Mouse (Mus musculus) MEL (cell line): ENCODE results near the gene Cavin3. TPM values are rescaled to one million over a fixed set of nuclear protein-coding genes. Genes with fewer than 3 reads are reported as not detected.

Experiments
- DNase-seq: peaks from one replicate; pipeline ENCODE4 v3.0.0; 2011; ENCODE audit warnings: low read depth, low spot score
- H3K27ac ChIP-seq: 2 replicates; pipeline ENCODE4 v1.5.1; 2012; ENCODE audit warnings: low read depth, mild to moderate bottlenecking, control low read depth, low read length, moderate library complexity; ENCODE audit not compliant: control insufficient read depth
- H3K27me3 ChIP-seq, 2 experiments: fragments of 150-350 bp in 1 of 2; sonication (generic) in 1 of 2; 2 replicates each; pipeline ENCODE4 v1.6.1; 2012; ENCODE audit warnings: low read length in 2 of 2, mild to moderate bottlenecking in 2 of 2, improper control_type of control experiment in 1 of 2, moderate library complexity in 1 of 2; ENCODE audit not compliant: insufficient read depth in 2 of 2, control insufficient read depth in 1 of 2
- H3K36me3 ChIP-seq, 2 experiments: 2 replicates each; pipeline ENCODE4 v1.6.1; 2012 to 2014; ENCODE audit warnings: low read length in 2 of 2, improper control_type of control experiment in 1 of 2, inconsistent platforms in 1 of 2, mild to moderate bottlenecking in 1 of 2; ENCODE audit not compliant: insufficient read depth in 2 of 2, control insufficient read depth in 1 of 2
- H3K4me1 ChIP-seq, 2 experiments: fragments of 150-350 bp in 1 of 2; sonication (generic) in 1 of 2; 2 replicates each; pipeline ENCODE4 v1.6.1; 2012; ENCODE audit warnings: low read length in 2 of 2, improper control_type of control experiment in 1 of 2, mild to moderate bottlenecking in 1 of 2; ENCODE audit not compliant: insufficient read depth in 2 of 2, control insufficient read depth in 1 of 2
- H3K4me3 ChIP-seq, 2 experiments: fragments of 150-350 bp in 1 of 2; sonication (generic) in 1 of 2; 2 replicates each; pipeline ENCODE4 v1.5.1; 2012; ENCODE audit warnings: low read depth in 2 of 2, low read length in 2 of 2, mild to moderate bottlenecking in 2 of 2, moderate library complexity in 2 of 2, control low read depth in 1 of 2, improper control_type of control experiment in 1 of 2; ENCODE audit not compliant: control insufficient read depth in 1 of 2, insufficient read depth in 1 of 2
- H3K79me2 ChIP-seq: 2 replicates; pipeline ENCODE4 v1.6.1; 2012; ENCODE audit warnings: mild to moderate bottlenecking, low read length, moderate library complexity; ENCODE audit not compliant: control insufficient read depth, poor library complexity, insufficient read depth
- H3K9ac ChIP-seq: 2 replicates; pipeline ENCODE4 v1.6.1; 2012; ENCODE audit warnings: low read depth, mild to moderate bottlenecking, control low read depth, low read length, moderate library complexity; ENCODE audit not compliant: control insufficient read depth, poor library complexity, severe bottlenecking
- H3K9me3 ChIP-seq: fragments of 150-350 bp; sonication (generic); replicated peaks from 2 replicates; pipeline ENCODE4 v1.6.1; 2012; ENCODE audit warnings: mild to moderate bottlenecking, low read length, improper control_type of control experiment, moderate library complexity; ENCODE audit not compliant: insufficient read depth
- CHD2 ChIP-seq: IDR thresholded peaks from 2 replicates; pipeline ENCODE4 v1.6.1; 2011; ENCODE audit warnings: low read length, improper control_type of control experiment
- CTCF ChIP-seq, 3 experiments: IDR thresholded peaks in 2 of 3; conservative IDR thresholded peaks in 1 of 3; 2 replicates each; pipeline ENCODE4 v1.5.1; 2011 to 2012; ENCODE audit warnings: low read length in 3 of 3, low read depth in 2 of 3, mild to moderate bottlenecking in 2 of 3, improper control_type of control experiment in 1 of 3, inconsistent platforms in 1 of 3, mixed read lengths in 1 of 3, moderate library complexity in 1 of 3; ENCODE audit not compliant: control insufficient read depth in 1 of 3, insufficient read depth in 1 of 3, poor library complexity in 1 of 3, severe bottlenecking in 1 of 3
- E2F4 ChIP-seq: IDR thresholded peaks from 2 replicates; pipeline ENCODE4 v1.6.1; 2011; ENCODE audit warnings: low read depth, low read length, improper control_type of control experiment, borderline replicate concordance
- ELF1 ChIP-seq: IDR thresholded peaks from 2 replicates; pipeline ENCODE4 v1.6.1; 2014; ENCODE audit warnings: low read depth, mild to moderate bottlenecking, inconsistent platforms, low read length, improper control_type of control experiment, moderate library complexity
- ETS1 ChIP-seq: IDR thresholded peaks from 2 replicates; pipeline ENCODE4 v1.6.1; 2012; ENCODE audit warnings: low read depth, mild to moderate bottlenecking, inconsistent platforms, low read length, improper control_type of control experiment, moderate library complexity
- JUND ChIP-seq: IDR thresholded peaks from 2 replicates; pipeline ENCODE4 v1.6.1; 2011; ENCODE audit warnings: low read depth, mild to moderate bottlenecking, improper control_type of control experiment, low read length
- MAX ChIP-seq: IDR thresholded peaks from 2 replicates; pipeline ENCODE4 v1.6.1; 2011; ENCODE audit warnings: low read length, improper control_type of control experiment
- MYB ChIP-seq: IDR thresholded peaks from 2 replicates; pipeline ENCODE4 v1.6.1; 2011; ENCODE audit warnings: mild to moderate bottlenecking, low read depth, low read length, improper control_type of control experiment
- MYC ChIP-seq: IDR thresholded peaks from 2 replicates; pipeline ENCODE4 v1.6.1; 2011; ENCODE audit warnings: low read depth, mild to moderate bottlenecking, low read length, improper control_type of control experiment, moderate library complexity
- RAD21 ChIP-seq: IDR thresholded peaks from 2 replicates; pipeline ENCODE4 v1.6.1; 2011; ENCODE audit warnings: mild to moderate bottlenecking, low read depth, low read length, improper control_type of control experiment
- RCOR1 ChIP-seq: IDR thresholded peaks from 2 replicates; pipeline ENCODE4 v1.6.1; 2012; ENCODE audit warnings: low read depth, mild to moderate bottlenecking, inconsistent platforms, low read length, improper control_type of control experiment
- SMC3 ChIP-seq: IDR thresholded peaks from 2 replicates; pipeline ENCODE4 v1.6.1; 2011; ENCODE audit warnings: low read depth, low read length, improper control_type of control experiment
- TAL1 ChIP-seq: IDR thresholded peaks from 2 replicates; pipeline ENCODE4 v1.6.1; 2012; ENCODE audit warnings: mild to moderate bottlenecking, inconsistent platforms, low read length, moderate library complexity, mixed read lengths
- TBP ChIP-seq: IDR thresholded peaks from 2 replicates; pipeline ENCODE4 v1.8.0; 2011; ENCODE audit warnings: low read depth, low read length, improper control_type of control experiment
- USF1 ChIP-seq: IDR thresholded peaks from 2 replicates; pipeline ENCODE4 v1.6.1; 2014; ENCODE audit warnings: low read depth, mild to moderate bottlenecking, inconsistent platforms, low read length, improper control_type of control experiment, moderate library complexity
- ZC3H11A ChIP-seq: IDR thresholded peaks from 2 replicates; pipeline ENCODE4 v1.6.1; 2012; ENCODE audit warnings: low read depth, mild to moderate bottlenecking, inconsistent platforms, low read length, improper control_type of control experiment
- ZKSCAN1 ChIP-seq: IDR thresholded peaks from 2 replicates; pipeline ENCODE4 v1.6.1; 2012; ENCODE audit warnings: low read depth, mild to moderate bottlenecking, inconsistent platforms, low read length, improper control_type of control experiment, moderate library complexity
- ZMIZ1 ChIP-seq: IDR thresholded peaks from 2 replicates; pipeline ENCODE4 v1.6.1; 2012; ENCODE audit warnings: low read depth, mild to moderate bottlenecking, inconsistent platforms, low read length, improper control_type of control experiment, moderate library complexity
- polyA plus RNA-seq, 2 experiments: library from polyadenylated mRNA; stranded (reverse) in 1 of 2; unstranded in 1 of 2; fragments of >175 nt in 1 of 2; fragments of >200 nt in 1 of 2; gene quantifications; 2 replicates each; pipeline versions ENCODE4 v1.2.1 to v1.2.4; 2012; ENCODE audit warnings: low replicate concordance in 2 of 2, low read depth in 1 of 2; ENCODE audit not compliant: insufficient read length in 2 of 2, insufficient read depth in 1 of 2, missing spikeins in 1 of 2
- total RNA-seq: library from RNA; depleted of rRNA; stranded (reverse); fragments of 300-350 nt; gene quantifications from 2 replicates; pipeline ENCODE4 v1.2.3, GENCODE M21; 2012

Cavin3 gene
- total and polyA plus RNA-seq, 3 experiments, result not detected

DNA sequence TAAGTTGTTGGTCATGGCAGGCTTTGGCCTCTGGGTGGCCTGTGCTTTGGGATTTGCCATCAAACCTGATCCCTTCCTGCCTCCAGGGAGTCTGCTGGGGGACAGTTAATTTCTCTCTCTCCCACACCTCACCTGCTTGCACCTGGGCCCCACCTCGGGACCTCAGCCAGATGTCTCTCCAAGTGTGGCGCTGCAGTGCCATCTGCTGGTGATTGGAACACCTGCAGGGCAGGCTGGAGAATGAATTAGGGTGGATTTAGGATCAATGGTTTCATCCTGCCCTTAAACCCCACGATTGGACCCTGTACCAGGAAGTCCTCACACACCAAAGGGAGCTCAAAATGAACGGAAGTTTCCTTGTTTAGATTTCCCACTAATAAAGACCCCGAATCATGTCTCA is 33.1 kb upstream of the Cavin3 start:
- Histone ChIP-seq H3K4me3 (no peak overlapping the region), H3K27me3 (peaks cover 0 to 4% of the 10 kb centered on the region in 2 experiments; a peak in 2 of 4 replicates), H3K27ac (no peak overlapping the region), H3K36me3 (no peaks in the 10 kb centered on the region), H3K4me1 (no peaks in the 10 kb centered on the region), H3K9me3 (no peaks in the 10 kb centered on the region), H3K9ac (no peak overlapping the region), H3K79me2 (no peaks in the 10 kb centered on the region)
- TF ChIP-seq SMC3 (peak; percentile 72), CTCF (IDR thresholded peaks at IDR 0.05 in 2 of 3, conservative IDR thresholded peaks at IDR 0.05 in 1 of 3; ENCODE audit: control insufficient read depth in 1 of 3, insufficient read depth in 1 of 3, low read depth in 2 of 3, low read length in 3 of 3, poor library complexity in 1 of 3, severe bottlenecking in 1 of 3) (peak; percentile 78 to 92 (median 88)), MYC (no peak), RAD21 (peak; percentile 80), ZC3H11A (peak; percentile 62; the same call in 1 of the 2 replicates)
- peak; percentile 44 for DNase-seq

DNA sequence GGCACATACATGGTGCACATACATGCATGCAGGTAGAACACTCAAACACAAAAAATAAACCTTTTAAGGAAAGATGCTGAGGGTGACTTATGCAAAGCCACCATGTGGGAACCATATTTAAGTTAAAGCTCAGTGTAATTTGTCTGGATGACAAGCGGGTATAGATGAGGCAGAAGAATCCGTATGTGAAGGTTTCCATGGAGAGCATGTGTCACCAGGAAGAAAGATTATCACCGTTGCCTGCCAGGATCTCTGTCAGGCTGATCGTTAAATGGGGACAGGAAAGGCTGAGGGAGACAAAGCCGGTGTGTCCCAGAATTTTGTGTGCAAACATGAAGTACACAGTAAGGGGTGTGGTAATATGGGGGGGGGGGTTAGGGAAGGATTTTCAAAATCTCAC is 32.5 kb upstream of the Cavin3 start:
- DNase-seq, result no peak
- no peak overlapping the region for H3K4me3 ChIP-seq
- no peaks in the 10 kb centered on the region for H3K36me3 ChIP-seq
- no peak overlapping the region for H3K9ac ChIP-seq
- H3K27ac ChIP-seq, result no peak overlapping the region
- no peaks in the 10 kb centered on the region for H3K9me3 ChIP-seq
- H3K4me1 ChIP-seq, result no peaks in the 10 kb centered on the region
- peaks cover 0 to 4% of the 10 kb centered on the region in 2 experiments; a peak in 1 of 4 replicates for H3K27me3 ChIP-seq
- TF ChIP-seq TBP (no peak), SMC3 (no peak), RCOR1 (no peak), ZMIZ1 (no peak), USF1 (no peak), ETS1 (no peak), JUND (no peak), CTCF (IDR thresholded peaks at IDR 0.05 in 2 of 3, conservative IDR thresholded peaks at IDR 0.05 in 1 of 3; ENCODE audit: control insufficient read depth in 1 of 3, insufficient read depth in 1 of 3, low read depth in 2 of 3, low read length in 3 of 3, poor library complexity in 1 of 3, severe bottlenecking in 1 of 3) (no peak), RAD21 (no peak), MAX (no peak), CHD2 (no peak), TAL1 (no peak), E2F4 (no peak), ZKSCAN1 (no peak), ELF1 (no peak), MYB (no peak)
- H3K79me2 ChIP-seq, result no peaks in the 10 kb centered on the region
